Mouse (Mus musculus) T-helper 17 cell (primary cell): ENCODE data around the gene Psmb9.

ENCODE experiments used
- in situ Hi-C, 2 experiments: fragments of 300-600 bp; cut with MboI, MseI; formaldehyde crosslinking; loops; 1 replicate in 1 of 2; 2 replicates in 1 of 2; pipeline ENCODE4 v1.15.1; 2025; ENCODE audit warnings: high pct_unique_total_duplicates in 2 of 2

Gene Psmb9

DNA sequence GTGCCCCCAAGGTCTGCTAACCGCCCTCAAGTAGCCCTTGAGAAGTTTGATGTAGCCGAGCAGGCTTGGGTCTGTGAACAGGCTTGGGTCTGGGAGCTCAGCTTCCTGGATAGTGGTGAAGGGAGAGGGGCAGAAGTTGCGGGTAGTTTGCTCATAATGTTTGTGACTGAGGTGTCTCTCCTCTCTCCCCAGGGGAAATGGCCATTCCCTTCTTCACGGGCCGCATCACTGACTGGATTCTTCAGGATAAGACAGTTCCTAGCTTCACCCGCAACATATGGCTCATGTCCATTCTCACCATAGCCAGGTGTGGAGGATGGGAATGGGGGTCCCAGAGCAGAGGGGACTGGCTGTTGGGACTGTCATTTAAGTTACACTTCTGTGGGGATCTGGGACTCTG lies 1.4 kb upstream of the Psmb9 start:
- in situ Hi-C loops = loop anchor here (25.0 kb wide), 1 partner anchor 1023 kb away; the partner anchor contains the start of genes Gm16181 (in 2 of the 2), Lta (in 2 of the 2) and Tnf (in 2 of the 2)

DNA sequence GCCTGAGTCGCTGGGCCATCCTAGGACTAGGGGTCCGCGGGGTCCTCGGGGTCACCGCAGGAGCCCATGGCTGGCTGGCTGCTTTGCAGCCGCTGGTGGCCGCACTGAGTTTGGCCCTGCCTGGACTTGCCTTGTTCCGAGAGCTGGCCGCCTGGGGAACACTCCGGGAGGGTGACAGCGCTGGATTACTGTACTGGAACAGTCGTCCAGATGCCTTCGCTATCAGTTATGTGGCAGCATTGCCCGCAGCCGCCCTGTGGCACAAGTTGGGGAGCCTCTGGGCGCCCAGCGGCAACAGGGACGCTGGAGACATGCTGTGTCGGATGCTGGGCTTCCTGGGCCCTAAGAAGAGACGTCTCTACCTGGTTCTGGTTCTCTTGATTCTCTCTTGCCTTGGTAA lies 446 bp upstream of the Psmb9 start:
- in situ Hi-C loops = loop anchor here (25.0 kb wide), 1 partner anchor 1024 kb away; the partner anchor contains the start of genes Gm16181 (in 2 of the 2), Lta (in 2 of the 2) and Tnf (in 2 of the 2)

DNA sequence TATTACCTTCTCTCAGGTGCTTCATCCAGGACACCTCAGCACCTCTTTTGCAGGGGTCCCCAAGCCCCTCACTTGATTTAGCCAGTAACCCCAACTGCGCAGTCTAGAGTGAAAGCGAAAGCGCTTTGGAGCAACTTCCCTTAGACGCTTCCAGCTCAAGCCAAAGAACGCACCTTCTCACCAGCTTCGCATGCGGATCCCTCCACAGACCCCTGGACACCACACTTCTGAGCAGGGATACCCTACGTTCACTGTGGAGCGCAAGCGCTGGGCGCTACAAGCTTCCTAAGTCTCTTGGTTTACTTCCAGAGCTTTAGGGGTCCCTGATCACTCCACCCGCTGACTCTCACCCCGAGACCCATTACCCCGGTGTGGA lies 691 bp downstream of the Psmb9 start:
- in situ Hi-C loops = loop anchor here (25.0 kb wide), 1 partner anchor 1025 kb away; the partner anchor contains the start of genes Gm16181 (in 2 of the 2), Lta (in 2 of the 2) and Tnf (in 2 of the 2)

DNA sequence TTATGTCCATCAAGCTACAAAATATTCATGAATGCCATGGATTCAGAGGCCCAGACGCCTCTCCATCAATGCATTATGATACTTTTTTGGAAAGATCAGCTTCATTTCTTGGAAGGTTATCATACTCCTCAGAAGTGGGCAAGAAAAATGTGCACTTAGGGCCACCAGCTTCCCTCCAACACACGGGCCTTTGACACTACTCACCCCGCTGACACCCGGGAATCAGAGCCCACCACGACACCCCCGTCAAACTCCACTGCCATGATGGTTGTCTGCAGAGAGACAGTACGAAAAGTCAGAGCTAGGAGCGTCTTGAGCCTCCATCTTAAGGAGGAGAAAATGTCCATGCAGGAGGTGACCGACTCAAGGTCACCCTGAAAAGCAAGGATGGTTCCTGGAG lies 2.0 kb downstream of the Psmb9 start:
- in situ Hi-C loops = loop anchor here (25.0 kb wide), 1 partner anchor 1027 kb away; the partner anchor contains the start of genes Gm16181 (in 2 of the 2), Lta (in 2 of the 2) and Tnf (in 2 of the 2)

DNA sequence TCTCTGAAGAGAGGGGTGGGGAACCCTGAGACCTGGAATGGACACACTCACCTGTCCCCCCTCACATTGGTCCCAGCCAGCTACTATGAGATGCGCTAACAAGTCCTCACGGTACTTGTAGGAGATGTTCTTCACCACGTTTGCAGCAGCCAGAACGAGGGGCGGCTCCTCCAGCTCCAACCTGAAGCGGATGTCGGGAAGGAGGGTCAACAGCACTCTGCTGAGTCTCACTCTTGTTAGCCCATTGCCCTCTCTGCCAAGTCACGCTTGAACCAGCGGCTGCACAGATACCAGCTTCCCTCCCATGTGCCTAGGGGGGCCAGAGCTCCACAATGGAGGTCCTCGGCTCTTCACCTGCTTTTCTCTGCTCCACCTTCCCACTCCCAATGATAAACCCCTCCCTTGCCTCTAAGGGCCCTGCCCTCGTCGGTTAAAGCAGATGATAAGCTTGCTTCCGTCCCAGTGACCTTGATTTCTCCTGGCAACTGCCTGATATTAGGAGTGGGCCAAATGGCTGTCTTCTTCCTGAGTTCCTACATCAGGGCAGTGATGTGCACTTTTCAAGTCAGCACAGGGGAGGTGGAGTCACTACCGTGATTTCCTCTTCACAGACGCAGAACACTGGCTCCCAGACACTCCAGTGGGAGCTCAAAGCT lies 3.9 kb downstream of the Psmb9 start:
- in situ Hi-C loops = loop anchor here (5.0 to 25.0 kb wide), 2 partner anchors 34 to 1029 kb away; partner anchors contain the start of genes Gm16181 (in 2 of the 2), Lta (in 2 of the 2) and Tnf (in 2 of the 2)

DNA sequence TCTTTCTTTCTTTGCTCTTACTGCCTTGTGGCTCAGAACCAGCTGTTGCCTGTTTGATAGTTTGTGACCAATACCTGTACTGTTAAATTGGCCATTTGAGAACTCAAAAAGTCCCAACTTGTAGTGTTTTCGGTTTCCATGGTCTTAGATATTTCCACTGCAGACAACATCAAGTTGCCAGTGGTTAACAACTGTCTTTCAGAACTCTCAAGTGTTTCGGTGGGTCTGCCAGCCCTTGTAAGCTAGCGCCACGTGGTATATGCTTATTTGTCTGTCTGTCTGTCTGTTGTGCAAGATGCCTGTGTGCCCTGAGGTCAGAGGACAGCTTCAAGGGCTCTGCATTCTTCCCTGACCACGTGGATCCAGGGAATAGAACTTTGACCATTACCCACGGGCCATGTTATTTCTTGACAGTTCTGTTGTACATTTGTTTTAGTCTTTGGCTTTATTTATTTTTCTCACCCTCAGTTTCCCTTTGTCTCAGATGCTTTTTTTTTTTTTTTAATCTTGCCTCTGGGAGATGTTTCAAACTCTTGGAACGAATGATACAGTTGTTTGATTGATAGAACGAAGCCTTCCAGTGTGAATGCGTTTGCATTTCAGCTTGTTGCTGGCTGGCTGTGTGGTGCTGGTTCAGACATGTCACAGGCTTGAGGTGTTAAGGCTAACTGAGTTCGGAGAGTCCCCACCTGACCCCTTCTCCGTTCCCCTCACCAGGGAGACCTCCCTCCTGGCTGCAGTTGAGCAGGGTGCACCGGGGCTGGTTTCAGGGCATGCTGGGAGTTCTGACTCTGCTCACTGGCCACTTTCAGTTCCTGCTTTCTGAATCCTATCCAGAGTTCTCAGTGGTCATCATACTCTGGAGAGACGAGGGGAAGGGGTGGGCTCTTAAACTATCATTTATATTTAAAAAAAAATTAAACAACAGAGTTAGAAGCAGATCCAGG lies 7.4 kb downstream of the Psmb9 start:
- in situ Hi-C loops = loop anchor here (5.0 to 25.0 kb wide), 3 partner anchors 37 to 1032 kb away; partner anchors contain the start of genes Gm16181 (in 2 of the 2), Lta (in 2 of the 2), Tnf (in 2 of the 2) and H2-Ob (in 1 of the 2)

DNA sequence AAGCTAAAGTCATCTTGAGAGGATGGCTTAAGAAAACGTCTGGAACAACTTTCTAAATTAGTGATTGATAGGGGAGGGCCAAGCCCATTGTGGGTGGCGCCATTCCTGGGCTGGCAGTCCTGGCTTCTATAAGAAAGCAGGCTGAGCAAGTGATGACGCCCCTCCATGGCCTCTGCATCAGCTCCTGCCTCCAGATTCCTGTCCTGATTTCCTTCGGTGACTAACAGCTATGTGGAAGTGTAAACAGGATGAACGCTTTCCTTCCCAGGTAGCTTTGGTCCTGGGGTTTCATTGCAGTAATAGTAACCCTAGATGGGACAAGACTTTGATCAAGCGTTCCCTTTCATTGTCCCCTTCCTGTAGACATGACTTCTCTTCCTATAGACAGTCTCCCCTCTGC lies 8.5 kb downstream of the Psmb9 start:
- in situ Hi-C loops = loop anchor here (5.0 to 25.0 kb wide), 2 partner anchors 58 to 1033 kb away; partner anchors contain the start of genes Gm16181 (in 2 of the 2), Lta (in 2 of the 2), Tnf (in 2 of the 2) and H2-Ob (in 1 of the 2)

DNA sequence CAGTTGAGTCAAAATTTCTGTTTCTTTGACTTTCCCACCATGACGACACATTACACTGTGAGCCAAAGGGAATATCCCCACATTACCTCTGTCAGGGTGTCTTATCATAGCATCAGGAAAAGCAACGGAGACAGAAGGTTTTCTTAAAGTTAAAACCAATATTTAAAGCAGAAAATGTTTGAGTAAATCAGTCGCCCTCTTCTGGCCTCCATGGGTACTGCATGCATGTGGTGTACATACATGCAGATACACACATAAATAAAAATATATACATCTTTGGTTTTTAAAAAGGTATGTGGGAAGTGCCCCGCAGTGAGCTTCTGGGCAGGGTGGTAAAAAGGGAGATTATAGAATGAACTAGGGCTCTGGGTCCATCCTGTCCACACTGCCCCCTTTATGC lies 10.4 kb downstream of the Psmb9 start:
- in situ Hi-C loops = loop anchor here (5.0 to 25.0 kb wide), 2 partner anchors 60 to 1035 kb away; partner anchors contain the start of genes Gm16181 (in 2 of the 2), Lta (in 2 of the 2), Tnf (in 2 of the 2) and H2-Ob (in 1 of the 2)

DNA sequence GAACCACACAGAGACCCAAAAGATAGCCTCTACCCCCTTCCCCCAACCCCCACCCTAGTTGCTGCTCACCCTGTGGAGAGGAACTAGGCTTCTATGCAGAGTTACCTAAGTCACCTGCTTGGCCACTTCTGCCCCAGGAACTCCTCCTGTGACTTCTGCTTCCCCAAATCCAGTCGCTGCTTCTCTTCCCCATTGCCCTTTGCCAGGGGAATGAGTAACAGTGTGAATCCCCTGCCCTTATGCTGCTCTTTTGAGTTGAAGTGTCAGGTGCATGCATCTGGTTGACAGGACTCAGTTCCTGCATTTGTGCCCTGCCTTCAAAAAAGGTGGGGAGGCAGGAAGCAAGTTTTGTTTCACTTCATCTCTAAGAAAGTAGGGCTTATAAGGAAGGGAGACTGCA lies 13.5 kb downstream of the Psmb9 start:
- in situ Hi-C loops = loop anchor here in 1 of 2 experiments (5.0 kb wide), 1 partner anchor 63 kb away; the partner anchor contains the start of gene H2-Ob

DNA sequence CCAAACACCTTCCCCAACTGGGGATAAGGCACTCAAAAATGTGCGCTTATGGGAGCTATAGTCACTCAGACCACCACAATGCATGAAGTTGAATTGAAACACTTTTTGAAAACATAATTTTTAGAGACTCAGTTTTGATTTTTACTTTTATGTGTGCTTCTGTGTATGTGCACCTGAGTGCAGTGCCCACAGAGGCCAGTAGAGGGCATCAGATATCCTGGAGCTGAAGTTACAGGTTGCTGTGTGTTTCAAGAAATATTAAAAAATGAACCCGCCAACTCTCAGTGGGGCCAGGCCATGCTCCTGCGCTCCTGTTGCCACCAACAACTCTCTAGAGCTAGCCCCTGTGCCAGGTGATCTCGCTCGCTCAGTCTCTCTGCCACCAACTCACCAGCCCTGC lies 15.0 kb downstream of the Psmb9 start:
- in situ Hi-C loops = loop anchor here in 1 of 2 experiments (5.0 kb wide), 1 partner anchor 65 kb away; the partner anchor contains the start of gene H2-Ob

DNA sequence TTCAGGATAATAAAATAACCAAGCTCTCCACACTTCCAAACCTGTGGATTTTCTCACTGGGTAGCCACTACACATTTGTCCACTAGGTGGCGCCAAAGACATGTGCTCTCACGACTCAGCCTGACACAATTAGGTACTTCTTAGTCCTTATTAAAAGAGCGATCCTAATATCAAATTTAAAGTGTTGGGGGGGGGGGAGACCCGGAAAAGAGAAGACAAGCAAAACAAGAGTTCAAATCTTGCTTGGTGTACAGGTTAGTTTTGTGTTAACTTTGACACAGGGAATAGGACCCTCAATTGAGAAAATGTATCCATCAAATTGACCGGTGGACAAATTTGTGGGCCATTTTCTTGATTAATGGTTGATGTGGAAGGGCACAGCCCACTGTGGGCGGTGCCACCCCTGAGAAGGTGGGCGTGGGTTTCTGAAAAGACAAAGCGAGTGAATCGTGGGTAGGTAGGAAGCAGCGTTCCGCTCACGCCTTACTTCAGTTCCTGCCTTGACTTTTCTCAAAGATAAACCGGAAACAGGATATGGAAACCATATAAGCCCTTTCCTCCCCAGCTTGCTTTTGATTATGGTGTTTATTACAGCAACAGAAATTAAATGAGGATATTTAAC lies 16.6 kb downstream of the Psmb9 start:
- in situ Hi-C loops = loop anchor here in 1 of 2 experiments (5.0 kb wide), 1 partner anchor 66 kb away; the partner anchor contains the start of gene H2-Ob

DNA sequence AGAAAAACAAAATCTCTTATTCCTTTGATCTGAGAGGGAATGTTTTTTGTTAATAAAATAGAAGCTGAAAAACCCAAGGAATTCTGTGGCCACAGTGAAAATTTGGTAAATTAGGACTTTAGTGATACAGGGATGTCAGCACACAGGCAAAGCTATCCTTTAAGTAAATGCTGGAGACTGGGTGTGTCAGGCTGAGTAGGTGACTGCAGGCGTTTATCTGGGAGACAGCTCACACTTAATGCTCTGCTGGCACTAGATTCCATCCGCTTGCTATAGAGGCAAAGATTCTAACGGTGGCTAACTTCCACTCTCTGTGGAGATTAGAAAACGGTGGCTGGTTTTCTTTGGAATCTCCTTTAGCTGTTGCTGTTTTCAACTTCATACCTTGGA lies 17.1 kb downstream of the Psmb9 start:
- in situ Hi-C loops = loop anchor here in 1 of 2 experiments (5.0 kb wide), 1 partner anchor 67 kb away; the partner anchor contains the start of gene H2-Ob

DNA sequence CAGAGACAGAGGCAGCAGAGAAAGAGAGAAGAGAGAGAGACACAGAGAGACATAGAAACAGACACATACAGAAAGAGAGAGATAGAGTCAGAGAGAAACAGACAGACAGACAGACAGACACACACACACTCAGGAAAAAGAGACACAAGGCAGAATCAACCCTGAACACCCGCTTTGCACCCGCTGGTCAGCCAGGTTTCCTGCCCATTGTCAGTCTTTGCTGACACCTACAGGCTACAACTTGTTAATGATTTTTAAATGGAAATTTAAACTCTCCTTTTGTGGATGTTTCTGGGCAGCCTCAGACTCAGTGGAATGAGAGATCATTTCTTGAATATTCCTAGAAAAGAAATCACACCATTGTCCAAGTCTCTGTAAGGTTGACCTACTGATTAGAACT lies 18.3 kb downstream of the Psmb9 start:
- in situ Hi-C loops = loop anchor here (5.0 kb wide), 3 partner anchors 87 to 132 kb away; partner anchors contain the start of gene Col11a2 (in 1 of the 2)

DNA sequence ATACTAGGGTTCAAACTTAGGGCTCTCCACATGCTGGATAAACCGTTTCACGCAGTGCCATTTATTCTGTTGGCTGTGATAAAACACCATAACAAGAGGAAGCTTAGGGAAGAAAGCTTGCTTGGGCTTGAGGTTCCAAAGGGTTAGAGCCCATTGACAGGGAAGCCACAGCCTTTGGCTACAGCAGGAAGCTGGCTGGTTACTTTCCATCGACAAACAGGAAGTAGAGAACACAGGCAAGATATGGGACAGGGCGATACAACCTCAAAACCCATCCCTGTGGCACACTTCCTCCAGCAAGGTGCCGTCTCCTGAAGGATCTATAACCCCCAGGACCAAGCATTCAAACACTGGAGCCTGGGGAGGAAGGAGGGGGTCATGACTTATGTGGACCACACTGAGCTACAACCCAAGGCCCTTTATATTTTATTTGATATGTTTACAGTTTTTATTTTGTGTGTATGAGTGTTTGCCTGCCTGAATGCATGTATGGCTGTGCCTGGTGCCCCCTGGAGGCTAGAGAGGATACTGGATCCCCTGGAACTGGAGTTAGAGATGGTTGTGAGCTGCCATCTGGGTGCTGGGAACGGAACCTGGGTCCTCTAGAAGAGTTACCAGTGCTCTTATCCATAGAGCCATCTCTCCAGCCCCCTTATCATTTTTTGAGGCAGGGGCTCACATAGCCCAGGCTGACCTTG lies 22.4 kb downstream of the Psmb9 start:
- in situ Hi-C loops = loop anchor here (5.0 kb wide), 3 partner anchors 83 to 128 kb away; partner anchors contain the start of gene Col11a2 (in 1 of the 2)

DNA sequence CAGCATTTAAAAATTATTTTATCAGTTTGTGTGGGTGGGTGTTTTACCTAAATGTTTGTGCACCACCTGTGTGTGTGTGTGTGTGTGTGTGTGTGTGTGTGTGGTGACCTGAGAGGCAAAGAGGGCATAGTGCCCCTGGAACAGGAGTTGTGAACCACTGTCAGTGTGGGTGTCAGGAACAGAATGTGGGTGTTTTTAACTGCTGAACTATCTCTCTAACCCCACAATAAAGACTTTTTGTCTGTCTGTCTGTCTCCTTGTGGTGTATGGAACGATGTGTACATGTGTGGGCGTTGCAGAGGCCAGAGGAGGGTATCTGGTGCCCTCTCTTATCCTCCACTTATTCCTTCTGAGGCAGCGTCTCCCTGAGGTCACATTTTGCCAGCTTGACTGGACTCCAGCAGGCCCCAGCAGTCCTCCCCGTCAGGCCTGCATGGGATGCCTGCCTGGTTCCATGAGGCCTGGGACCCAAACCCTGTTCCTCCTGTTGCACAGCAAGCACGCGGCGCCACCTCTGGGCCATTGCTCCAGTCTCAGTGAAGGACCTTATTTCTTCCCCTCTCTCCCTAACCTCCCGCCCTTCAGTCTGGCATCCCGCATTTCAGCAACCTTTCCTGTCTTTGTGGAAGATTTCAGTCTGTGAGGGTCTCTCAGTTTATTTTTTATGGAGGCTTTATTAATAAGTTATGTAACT lies 23.2 kb downstream of the Psmb9 start:
- in situ Hi-C loops = no loop called here

DNA sequence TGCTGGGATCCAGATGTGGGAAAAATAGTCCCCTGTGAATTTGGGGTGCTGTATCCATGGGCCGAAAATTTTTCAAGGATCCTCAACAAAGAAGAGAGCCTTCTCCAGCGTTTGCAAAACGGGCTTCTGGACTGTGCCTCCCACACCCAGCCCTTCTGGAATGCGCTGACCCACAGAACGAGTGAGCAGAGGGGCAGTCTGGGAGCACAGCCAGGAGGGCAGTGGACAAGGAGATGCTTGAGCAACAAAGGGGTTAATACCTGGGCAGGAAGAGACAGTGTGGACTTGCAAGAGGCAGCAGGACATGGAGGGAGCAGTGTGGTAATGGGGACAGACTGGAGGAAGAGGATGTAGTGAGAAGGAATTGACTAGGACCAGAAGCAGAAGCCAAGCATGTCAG lies 32.0 kb downstream of the Psmb9 start:
- in situ Hi-C loops = no loop called here

DNA sequence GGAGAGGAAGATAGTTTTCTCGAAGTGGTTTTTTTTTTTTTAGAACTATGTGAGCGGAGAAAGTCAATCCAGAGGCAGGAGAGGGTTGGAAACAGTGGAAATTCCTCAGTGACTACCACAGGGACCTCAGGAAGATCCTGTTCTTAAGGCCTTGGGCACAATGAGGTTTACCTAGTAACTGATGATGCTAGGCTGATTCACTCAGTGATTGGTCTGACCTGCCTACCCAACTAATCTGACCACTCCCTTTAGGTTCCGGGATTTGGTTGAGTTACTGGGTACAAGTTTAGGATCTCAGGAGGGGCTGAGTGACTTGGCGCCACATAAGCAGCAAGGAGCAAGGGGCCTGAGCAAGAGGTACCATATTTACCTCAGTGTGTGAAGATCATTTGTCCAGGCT lies 34.6 kb downstream of the Psmb9 start, which contains the start of gene H2-DMb1:
Gene H2-DMb1, plus strand, starts transcription at position 150 of the 400 bp plus-strand sequence.
- in situ Hi-C loops = no loop called here

DNA sequence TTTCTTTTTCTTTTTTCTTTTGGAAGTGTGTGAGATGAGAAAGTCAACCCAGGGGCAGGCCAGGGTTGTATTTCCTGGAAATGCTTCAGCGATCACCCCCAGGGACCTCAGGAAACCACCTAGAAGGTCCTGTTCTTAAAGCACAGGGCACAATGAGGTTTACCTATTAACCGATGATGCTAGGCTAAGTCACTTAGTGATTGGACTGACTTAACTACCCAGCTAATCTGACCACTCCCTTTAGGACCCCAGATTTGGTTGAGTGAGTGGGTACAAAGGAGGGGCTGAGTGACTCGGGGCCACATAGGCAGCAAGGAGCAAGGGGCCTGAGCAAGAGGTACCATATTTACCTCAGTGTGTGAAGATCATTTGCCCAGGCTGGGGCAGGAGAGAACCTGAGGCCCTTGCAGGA lies 42.6 kb downstream of the Psmb9 start:
- in situ Hi-C loops = loop anchor here in 1 of 2 experiments (10.0 kb wide), 1 partner anchor 420 kb away; the partner anchor contains the start of gene Notch4

DNA sequence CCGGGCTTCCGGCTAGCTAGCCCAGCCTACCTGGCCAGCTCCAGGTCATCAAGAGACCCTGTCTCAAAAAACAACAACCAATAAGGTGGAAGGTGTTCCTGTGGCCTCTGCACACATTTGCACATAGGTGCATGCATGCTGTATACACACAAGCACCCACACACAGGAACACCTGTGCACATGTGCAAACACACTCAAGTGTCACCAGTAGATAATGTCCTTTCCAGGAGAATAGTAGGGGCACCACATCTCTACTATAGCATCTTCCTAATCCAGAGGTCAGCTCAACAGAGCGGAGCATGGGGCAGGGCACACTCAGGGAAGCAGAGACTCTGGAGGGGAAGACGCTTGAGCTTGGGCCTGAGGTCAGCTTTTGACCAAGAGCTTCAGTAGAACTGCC lies 43.3 kb downstream of the Psmb9 start:
- in situ Hi-C loops = loop anchor here in 1 of 2 experiments (10.0 kb wide), 1 partner anchor 421 kb away; the partner anchor contains the start of gene Notch4
